Mouse (Mus musculus): Measurements from ENCODE around the gene Rab3c. TPM values are rescaled to one million over a fixed set of nuclear protein-coding genes. Genes with fewer than 3 reads are reported as not detected.

Rab3c gene
- polyA plus RNA-seq, 1 experiment from 2014 or later: 1.7 TPM

DNA sequence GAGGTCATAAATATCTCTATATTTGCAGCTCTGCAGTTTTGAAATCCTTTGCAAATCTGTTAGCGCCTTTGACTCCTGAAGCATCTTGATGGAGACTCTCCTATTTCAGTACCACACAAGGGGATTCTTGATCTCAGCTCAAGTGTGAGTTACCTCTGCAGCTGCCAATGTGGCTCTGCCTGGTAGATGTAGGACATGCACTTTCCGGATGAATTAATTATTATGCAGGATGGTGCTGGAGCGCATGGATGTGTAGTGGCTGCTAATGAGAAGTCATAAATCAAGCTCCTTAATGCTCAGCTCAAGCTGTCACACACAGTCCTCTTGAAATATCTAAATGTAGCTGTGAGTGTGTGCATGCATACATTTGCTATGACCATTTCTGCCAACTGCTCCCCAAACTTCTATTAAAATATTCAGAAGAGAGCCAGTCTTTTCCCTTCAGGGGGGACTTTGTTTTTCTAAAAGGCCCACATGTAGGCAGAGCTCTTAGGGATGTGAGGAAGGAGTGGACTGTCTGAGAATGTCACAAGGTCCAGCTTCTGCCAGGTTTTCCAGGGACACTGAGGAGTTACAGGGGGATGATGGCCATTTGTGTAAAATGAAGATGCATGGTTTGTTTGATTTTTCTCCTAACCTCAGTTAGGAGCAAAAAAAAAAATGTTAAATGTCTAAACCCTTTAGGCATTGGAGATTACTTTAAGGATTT is 114.0 kb downstream of the Rab3c start:
- H3K9me3 ChIP-seq (ENCODE audit: low read depth, low read length): no peaks in the 10 kb centered on the region

DNA sequence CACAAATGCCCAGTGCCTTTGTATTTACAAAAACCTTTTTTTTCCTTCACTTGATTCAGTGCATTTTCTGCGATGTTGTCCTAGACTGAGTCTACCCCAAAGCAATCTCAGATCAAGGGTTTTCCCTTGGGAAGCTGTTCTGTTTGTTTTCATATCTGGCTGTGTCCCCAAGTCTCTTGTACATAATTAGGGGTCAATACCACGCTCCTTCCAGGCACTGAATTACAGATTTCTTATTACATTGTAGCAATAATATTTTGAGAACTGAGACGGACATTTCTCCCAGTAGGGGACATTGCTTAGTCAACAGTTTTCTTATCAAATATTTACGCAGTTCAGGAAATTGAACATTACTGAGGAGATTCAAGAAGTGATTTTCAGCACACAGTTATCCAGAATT is 120.8 kb downstream of the Rab3c start:
- ATAC-seq (ENCODE audit: insufficient read depth) (no peak), DNase-seq (peak; percentile 5)
- H3K9ac ChIP-seq: no peak overlapping the region
- no peak overlapping the region for H3K4me3 ChIP-seq (ENCODE audit: low read depth, low read length)
- no peaks in the 10 kb centered on the region for H3K9me3 ChIP-seq (ENCODE audit: low read depth, low read length)
- 33% methylated on average over 4 of the region's 4 CpGs for WGBS
- H3K4me1 ChIP-seq (ENCODE audit: insufficient read depth): no peaks in the 10 kb centered on the region
- TF ChIP-seq CTCF (IDR thresholded peaks at IDR 0.05; ENCODE audit: low read depth): no peak
- no peaks in the 10 kb centered on the region for H3K36me3 ChIP-seq (ENCODE audit: insufficient read depth)
- no peak overlapping the region for H3K4me2 ChIP-seq
- no peak overlapping the region for H3K27ac ChIP-seq (ENCODE audit: low read depth)
- H3K27me3 ChIP-seq (ENCODE audit: insufficient read depth, low read length): no peaks in the 10 kb centered on the region

More for the DNA sequence above, 114.0 kb downstream of the Rab3c start:
- Histone ChIP-seq H3K27me3 (ENCODE audit: insufficient read depth, low read length) (no peaks in the 10 kb centered on the region), H3K4me1 (ENCODE audit: insufficient read depth) (no peaks in the 10 kb centered on the region), H3K9ac (no peak overlapping the region), H3K36me3 (ENCODE audit: insufficient read depth) (no peaks in the 10 kb centered on the region), H3K4me3 (ENCODE audit: low read depth, low read length) (no peak overlapping the region), H3K27ac (ENCODE audit: low read depth) (no peak overlapping the region), H3K4me2 (no peak overlapping the region)
- DNase-seq: no peak
- no peak for ATAC-seq (ENCODE audit: insufficient read depth)
- WGBS: 69% methylated on average over 3 of the region's 3 CpGs
- no peak for TF ChIP-seq CTCF (IDR thresholded peaks at IDR 0.05; ENCODE audit: low read depth)

DNA sequence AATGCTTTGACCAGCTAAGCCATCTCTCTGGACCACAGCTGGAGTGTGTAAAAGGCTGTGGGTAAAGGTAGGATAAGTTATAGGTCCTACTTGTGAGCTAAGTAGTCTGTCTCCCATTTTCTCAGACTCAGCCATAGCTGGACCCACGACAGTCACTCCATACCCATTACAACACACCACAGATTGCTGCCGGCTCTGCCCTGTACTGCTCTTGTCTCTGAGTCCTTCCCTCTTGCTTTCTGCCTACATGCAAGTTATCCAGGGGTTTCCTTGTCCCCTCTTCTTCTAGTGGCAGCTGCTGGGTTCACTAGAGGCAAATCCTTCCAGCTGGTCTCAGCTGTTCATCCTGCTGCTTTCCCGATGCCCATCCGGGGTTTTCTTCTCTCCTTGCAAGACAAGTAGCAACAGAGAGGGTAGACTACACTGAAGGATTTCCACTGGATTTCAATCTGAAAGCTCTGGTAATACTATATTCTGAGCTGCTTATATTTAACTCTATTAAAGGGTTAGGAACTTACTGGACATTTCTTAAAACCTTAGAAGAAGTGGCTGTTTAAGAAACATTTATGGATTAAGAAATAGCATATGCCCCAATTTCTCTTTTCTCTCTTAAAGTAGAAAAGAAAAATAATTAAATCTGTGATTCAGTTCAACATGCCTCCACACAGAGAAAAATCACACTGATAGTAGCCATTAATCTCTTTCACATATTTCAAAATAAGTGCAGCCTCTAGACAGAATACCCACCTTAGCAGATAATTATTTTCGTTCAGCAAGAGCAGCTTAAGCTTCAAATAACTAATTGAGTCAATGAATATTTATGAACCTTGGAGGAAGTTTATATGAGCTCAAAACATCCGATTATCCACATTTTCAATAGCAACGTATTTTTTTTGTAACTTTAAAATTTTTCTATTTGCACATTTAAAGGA is 121.9 kb downstream of the Rab3c start:
- Histone ChIP-seq H3K27me3 (ENCODE audit: insufficient read depth, low read length) (no peaks in the 10 kb centered on the region), H3K9ac (no peak overlapping the region), H3K36me3 (ENCODE audit: insufficient read depth) (no peaks in the 10 kb centered on the region), H3K27ac (ENCODE audit: low read depth) (no peak overlapping the region), H3K9me3 (ENCODE audit: low read depth, low read length) (no peaks in the 10 kb centered on the region), H3K4me3 (ENCODE audit: low read depth, low read length) (no peak overlapping the region), H3K4me1 (ENCODE audit: insufficient read depth) (no peaks in the 10 kb centered on the region), H3K4me2 (no peak overlapping the region)
- WGBS: 63% methylated on average over 7 of the region's 7 CpGs
- TF ChIP-seq CTCF (IDR thresholded peaks at IDR 0.05; ENCODE audit: low read depth): no peak
- ATAC-seq (ENCODE audit: insufficient read depth) (no peak), DNase-seq (peak; percentile 51)

DNA sequence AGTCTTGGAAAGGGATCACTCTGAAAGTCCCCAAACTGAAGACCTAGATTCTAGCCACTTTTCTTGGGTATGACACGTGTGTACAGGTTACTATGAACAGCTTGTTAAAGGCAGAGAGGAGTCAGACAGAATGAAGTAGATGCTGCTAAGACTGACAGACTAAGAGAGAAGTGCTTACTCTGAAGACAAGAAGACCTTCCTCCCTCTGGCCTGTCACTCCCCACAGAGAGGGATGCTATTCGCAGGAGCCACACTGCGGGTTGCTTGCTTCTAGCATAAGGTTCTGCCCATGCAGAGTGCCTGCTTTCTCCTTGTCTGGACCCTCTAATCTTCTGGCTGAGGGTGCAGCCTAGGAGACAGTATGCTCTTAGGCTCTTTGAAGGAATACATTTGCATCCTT is 135.3 kb downstream of the Rab3c start:
- Histone ChIP-seq H3K4me3 (ENCODE audit: low read depth, low read length) (no peak overlapping the region), H3K4me1 (ENCODE audit: insufficient read depth) (no peaks in the 10 kb centered on the region), H3K9me3 (ENCODE audit: low read depth, low read length) (no peaks in the 10 kb centered on the region), H3K36me3 (ENCODE audit: insufficient read depth) (no peaks in the 10 kb centered on the region), H3K9ac (no peak overlapping the region), H3K27me3 (ENCODE audit: insufficient read depth, low read length) (no peaks in the 10 kb centered on the region), H3K4me2 (no peak overlapping the region), H3K27ac (ENCODE audit: low read depth) (no peak overlapping the region)
- DNase-seq (no peak), ATAC-seq (ENCODE audit: insufficient read depth) (no peak)
- 55% methylated on average over 3 of the region's 3 CpGs for WGBS
- TF ChIP-seq CTCF (IDR thresholded peaks at IDR 0.05; ENCODE audit: low read depth): no peak

DNA sequence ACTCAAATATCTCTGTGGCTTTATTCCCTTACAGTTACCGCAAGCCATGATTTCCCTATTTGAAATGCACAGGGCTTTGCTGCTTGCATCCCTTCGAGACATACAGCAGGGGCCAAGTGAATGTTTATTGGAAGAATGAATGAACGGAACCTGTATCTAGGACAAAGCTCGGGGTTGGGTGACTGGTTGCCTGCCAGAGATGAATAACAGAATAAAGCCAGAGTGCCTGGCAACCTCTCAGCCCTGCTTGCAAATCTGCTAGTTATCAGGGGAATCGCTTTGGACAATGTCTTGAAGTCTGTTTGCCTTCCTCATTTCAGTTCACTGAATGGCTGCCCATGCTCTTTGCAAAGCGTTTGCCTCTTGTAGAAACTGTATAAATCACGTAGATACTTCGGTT is 135.8 kb downstream of the Rab3c start:
- no peaks in the 10 kb centered on the region for H3K36me3 ChIP-seq (ENCODE audit: insufficient read depth)
- H3K27ac ChIP-seq (ENCODE audit: low read depth): no peak overlapping the region
- ATAC-seq (ENCODE audit: insufficient read depth) (no peak), DNase-seq (peak; percentile 5)
- WGBS: 47% methylated on average over 8 of the region's 8 CpGs
- no peaks in the 10 kb centered on the region for H3K4me1 ChIP-seq (ENCODE audit: insufficient read depth)
- H3K27me3 ChIP-seq (ENCODE audit: insufficient read depth, low read length): no peaks in the 10 kb centered on the region
- H3K9me3 ChIP-seq (ENCODE audit: low read depth, low read length): no peaks in the 10 kb centered on the region
- no peak for TF ChIP-seq CTCF (IDR thresholded peaks at IDR 0.05; ENCODE audit: low read depth)
- H3K9ac ChIP-seq: no peak overlapping the region
- H3K4me3 ChIP-seq (ENCODE audit: low read depth, low read length): no peak overlapping the region
- H3K4me2 ChIP-seq: no peak overlapping the region

DNA sequence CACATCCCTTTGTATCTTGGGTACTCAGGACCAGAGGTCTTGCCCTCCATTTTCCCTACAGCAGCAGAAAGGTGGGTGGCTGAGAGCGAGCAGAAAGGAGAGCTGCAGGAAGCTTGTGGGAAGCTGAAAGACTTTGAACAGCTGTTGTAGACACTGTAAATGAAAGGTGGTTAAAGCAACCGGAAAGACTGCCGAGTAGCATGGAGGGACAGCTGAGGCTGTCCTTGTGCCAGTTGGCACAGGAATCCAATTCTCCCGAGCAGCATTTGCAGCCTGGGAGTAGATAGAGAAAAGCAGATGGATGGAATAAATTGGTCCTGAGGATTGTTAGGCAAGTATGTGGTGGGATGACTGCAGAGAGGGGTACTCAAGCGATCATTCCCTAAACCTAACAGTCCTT is 141.5 kb downstream of the Rab3c start:
- Histone ChIP-seq H3K9ac (no peak overlapping the region), H3K4me3 (ENCODE audit: low read depth, low read length) (no peak overlapping the region), H3K4me1 (ENCODE audit: insufficient read depth) (no peaks in the 10 kb centered on the region), H3K36me3 (ENCODE audit: insufficient read depth) (no peaks in the 10 kb centered on the region), H3K9me3 (ENCODE audit: low read depth, low read length) (no peaks in the 10 kb centered on the region), H3K4me2 (no peak overlapping the region), H3K27ac (ENCODE audit: low read depth) (no peak overlapping the region), H3K27me3 (ENCODE audit: insufficient read depth, low read length) (no peaks in the 10 kb centered on the region)
- no peak for DNase-seq
- no peak for ATAC-seq (ENCODE audit: insufficient read depth)
- no peak for TF ChIP-seq CTCF (IDR thresholded peaks at IDR 0.05; ENCODE audit: low read depth)
- WGBS: 50% methylated on average over 5 of the region's 5 CpGs

DNA sequence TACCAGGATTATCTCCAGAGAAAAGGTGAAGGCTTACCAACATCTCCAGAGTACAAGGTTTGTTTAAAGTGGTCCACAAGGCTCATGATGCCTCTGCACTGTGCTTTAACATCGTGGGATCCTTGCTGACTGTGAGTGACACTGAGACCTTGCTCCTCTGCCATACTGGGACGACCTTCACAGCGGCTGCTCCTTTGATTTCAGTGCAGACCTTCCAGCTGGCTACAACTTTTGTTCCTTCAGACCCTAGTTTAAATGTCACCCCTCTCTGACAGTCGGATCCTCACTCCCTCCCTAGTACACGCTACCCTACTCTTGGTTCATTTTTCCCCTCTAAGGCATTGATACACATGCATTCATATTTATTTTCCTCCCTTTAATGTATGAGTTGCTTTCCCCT is 142.2 kb downstream of the Rab3c start:
- Histone ChIP-seq H3K27ac (ENCODE audit: low read depth) (no peak overlapping the region), H3K4me1 (ENCODE audit: insufficient read depth) (no peaks in the 10 kb centered on the region), H3K4me2 (no peak overlapping the region), H3K27me3 (ENCODE audit: insufficient read depth, low read length) (no peaks in the 10 kb centered on the region), H3K9ac (no peak overlapping the region), H3K9me3 (ENCODE audit: low read depth, low read length) (no peaks in the 10 kb centered on the region), H3K4me3 (ENCODE audit: low read depth, low read length) (no peak overlapping the region), H3K36me3 (ENCODE audit: insufficient read depth) (no peaks in the 10 kb centered on the region)
- TF ChIP-seq CTCF (IDR thresholded peaks at IDR 0.05; ENCODE audit: low read depth): no peak
- 41% methylated on average over 5 of the region's 5 CpGs for WGBS
- no peak for ATAC-seq (ENCODE audit: insufficient read depth)
- no peak for DNase-seq

Data from lung, embryonic 14.5 days (tissue).